Mouse (Mus musculus): ENCODE measurements around the gene Lyrm7.

Gene Lyrm7

DNA sequence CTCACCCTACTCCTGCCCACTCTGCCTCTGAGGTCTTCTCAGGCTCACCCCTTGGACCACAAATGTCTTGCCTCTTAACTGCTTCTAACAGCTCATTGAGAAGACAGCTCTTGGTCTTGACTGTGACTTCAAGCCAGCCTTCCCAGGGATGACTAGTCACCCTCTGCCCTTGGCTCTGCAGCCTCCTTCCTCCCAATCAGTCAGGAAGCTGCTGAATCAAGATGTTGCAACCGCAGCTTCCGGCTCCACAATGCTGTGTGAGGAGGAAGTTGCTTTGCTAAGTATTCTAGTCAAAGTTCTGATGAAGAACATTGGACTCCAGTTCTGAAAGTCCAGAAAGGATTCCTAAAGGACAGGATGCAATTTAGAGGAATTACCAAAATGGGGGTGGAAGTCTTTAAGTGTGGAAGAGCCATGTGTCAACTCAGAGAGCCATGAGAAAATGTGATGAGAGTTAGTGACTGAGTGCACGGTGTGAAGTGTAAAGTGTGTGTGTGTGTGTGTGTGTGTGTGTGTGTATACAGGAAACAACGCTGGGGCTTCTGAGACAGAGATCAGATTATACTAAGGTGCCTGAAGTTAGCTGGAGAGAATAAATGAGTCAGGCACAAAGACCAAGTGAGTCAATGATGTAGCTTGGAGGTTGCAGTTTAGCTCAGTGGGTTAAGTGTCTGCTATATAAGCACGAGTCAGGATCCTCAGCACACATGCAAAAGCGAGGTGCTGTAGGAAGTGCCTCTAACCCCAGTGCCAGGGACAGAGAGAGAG is 58.7 kb downstream of the Lyrm7 start:
- no peak for DNase-seq (ENCODE audit: low spot score)

DNA sequence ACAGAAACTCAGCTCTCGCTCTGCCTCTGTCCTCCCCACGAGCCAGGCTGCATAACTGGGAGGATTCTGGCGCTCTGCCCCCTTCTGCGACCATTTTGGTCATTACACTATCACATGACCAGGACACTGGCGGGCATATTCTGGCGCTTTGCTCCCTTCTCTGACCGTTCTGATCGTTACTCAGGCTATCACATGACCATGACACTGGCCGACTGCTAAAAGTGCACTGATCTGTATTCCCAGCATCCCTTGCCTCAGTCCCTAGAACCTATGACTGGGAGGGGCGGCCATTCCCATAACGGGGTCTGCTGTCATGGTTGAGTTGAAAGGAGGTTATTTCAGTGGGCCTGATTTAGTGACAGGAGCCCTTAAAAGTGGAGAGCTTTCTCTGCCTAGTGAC is 64.2 kb downstream of the Lyrm7 start:
- DNase-seq (ENCODE audit: low spot score) = no peak

DNA sequence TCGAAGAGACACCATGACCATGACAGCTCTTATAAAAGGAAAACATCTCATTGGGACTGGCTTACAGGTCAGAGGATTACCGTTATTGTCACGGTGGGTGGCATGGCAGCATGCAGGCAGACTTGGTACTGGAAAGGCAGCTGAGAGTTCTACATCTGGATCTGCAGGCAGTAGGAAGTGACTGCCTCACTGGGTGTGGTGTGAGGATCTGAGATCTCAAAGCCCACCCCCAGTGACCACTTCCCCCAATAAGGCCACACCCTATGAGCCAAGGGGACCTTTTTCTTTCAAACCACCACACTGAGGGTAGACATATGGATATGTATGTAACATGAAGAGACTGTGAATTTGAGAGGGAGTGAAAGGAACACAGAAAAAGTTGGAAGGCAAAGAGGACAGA is 66.0 kb downstream of the Lyrm7 start:
- no peak for DNase-seq (ENCODE audit: low spot score)

DNA sequence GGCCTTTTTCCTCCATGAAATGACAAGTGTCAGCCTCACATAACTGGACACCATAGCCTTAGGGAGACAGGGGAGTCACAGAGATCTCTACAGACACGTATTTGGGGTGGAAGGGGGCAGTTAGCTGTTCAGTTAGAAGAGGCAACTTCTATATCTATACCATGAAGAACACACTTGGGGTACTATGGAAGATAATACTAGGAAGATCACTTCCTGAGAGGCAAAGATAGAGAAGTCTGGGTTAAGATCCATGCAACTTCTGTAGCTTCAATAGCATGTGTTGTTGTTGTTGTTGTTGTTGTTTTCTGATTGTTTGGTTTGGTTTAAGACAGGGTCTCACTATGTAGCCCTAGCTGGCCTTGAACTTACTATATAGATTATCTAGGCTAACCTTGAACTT is 67.5 kb downstream of the Lyrm7 start:
- DNase-seq (ENCODE audit: low spot score) = no peak

DNA sequence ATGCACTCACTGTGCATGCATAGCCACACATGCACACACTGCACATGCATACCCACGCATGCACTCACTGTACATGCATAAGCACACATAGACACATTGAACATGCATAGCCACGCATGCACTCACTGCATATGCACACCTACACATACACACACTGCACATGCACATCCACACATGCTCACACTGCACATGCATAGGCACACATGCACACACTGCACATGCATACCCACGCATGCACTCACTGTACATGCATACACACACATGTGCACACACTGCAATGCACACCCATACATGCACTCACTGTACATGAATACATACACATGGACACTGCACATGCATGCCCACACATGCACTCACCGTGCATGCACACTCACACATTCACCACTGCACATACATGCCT is 69.3 kb downstream of the Lyrm7 start:
- no peak for DNase-seq (ENCODE audit: low spot score)

DNA sequence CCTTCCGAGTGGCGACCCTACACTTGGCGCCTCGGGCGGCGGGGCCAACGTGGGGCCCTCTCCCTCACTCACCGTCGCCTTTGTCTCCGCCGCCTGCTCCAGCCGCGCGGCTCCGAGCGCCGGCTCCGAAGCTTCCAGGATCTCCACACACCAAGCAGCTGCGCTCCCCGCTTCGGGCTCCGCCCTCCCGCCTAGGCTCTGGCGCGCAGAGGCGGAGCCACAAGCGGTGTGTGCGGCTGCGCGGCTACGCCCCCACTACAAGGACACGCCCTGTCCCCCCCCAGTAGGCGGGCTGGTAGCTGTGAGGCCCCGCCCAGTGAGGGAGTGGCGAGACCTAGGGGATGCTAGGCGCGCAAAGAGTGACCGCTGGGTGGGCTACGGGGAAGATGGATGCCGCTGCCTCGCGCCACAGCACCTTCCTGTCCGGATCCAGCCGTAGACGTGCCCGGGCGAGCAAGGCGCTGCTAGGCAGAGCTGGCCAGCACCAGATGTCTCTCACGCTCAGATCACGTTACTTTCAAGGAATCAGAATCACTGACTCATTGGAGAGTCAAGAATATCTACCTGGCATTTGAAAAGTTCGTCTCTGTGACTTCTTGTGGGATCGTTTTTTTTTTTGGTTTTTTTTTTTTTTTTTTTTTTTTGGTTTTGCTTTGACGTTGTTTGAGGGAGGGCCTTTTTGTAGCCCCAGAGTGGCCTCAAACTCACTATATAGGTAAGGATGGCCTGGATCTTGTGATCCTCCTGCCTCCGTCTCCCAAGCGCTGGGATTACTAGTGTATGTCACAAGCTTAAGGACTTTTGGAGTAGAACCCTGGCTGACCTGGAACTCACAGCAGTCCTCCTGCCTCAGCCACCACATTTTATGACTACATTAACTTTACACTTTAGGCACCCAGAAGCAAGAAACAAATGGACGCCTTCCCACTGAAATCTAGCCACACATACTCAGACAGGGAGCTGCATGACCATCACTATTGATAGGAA is 72.9 kb downstream of the Lyrm7 start, which contains the start of gene Cdc42se2:
Gene Cdc42se2 (minus strand): TSS at position 188 of the 987 bp plus-strand sequence.
- peak; percentile 95 for DNase-seq (ENCODE audit: low spot score)

DNA sequence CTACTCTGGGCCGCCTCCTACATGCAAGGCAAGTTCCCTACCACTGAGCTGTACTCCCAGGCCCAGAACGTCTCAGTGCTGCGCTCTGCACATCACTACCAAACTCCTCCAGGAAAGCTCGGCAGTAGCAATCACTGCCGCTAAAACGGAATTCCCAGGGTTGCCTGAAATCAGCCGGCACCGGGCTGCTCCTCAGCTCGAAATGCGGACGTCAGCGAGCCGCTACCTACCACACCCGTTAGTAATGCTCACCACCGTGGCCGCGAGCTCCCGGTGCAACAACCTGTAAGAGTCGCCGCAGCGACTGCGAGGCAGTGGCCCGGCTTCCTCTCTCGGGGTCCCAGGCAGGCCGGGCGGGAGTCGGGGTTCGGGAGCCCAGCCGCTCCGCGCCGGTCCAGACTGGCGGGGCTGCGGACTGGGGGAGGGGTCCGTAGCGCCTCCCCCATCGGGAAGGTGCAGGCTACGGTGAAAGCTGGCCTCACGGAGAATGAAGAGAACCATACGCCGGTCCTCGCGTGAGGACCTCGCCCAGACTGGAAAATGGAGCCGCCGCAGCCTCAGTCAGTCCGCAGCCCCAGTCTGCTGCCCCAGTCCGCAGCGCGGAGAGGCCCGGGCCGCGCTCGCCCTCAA is 73.7 kb downstream of the Lyrm7 start:
- DNase-seq (ENCODE audit: low spot score) = no peak

DNA sequence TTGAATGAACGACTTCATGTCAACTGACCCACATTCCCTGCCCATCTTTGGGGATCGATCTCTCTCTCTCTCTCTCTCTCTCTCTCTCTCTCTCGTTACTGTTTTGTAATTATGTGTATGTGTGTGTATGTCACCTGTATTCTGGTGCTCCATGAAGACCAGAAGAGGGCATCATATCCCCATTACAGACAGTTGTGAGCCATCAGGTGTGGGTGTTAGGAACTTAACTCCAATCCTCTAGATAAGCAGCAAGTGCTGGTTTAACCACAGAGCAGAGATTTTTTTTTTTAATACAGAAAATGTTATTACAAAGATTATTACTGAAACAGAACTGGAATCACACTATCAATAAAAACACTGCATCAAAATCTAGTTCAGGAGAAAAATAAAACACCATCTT is 75.2 kb downstream of the Lyrm7 start:
- DNase-seq (ENCODE audit: low spot score) = no peak

DNA sequence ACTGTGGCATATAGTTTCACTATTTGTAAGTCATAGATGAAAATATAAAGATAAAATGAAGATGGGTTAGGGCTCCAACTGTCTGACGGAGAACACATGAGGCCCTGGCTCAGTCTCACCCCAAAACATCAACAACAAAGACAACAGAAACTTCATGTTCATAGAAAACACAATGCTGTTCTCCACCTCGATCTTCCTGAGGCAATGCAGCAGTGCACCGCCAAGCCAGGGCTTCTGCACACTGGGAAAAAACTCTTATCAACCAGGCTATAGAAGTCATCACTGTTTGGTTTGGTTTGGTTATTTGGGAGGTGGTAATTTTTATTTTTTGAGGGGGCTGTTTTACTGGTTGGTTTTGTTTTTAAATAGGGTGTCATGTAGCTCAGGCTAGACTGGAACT is 76.3 kb downstream of the Lyrm7 start:
- DNase-seq (ENCODE audit: low spot score) = no peak

DNA sequence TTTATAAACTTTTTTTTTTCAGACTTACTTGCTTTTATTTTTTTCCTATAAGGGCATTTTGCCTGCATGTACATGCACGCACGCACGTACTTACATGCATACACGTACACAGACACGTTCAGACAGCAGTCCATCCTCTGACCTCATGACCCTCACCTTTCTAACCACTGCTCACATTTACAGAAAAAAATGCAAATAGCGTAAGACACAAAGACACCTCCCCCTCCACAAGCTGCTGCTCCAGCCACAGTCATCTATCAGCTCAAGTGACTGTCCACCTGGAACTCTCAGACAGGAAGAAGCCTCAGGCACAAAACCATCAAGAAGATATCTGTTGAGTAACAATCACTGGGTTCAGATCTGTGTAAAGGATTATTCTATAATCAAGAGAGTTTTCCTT is 78.5 kb downstream of the Lyrm7 start:
- DNase-seq (ENCODE audit: low spot score) = no peak

DNA sequence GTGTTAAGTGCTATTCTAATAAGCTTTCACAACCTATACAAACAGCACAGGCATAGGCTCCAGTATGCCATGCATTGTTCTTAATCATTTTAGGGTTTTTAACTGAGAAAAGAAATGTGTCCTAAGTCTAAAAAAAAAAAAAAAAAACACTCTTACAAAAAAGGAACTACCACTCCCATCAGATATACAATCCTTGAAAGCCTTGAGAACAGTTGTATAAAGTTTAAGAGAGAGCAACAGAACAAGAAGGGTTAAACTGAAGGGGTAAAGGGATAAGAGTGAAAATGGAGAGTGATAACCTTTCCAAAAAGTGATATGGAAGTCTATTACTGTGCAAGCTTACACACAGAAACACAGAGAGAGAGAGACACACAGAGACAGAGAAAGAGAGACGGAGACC is 80.8 kb downstream of the Lyrm7 start:
- no peak for DNase-seq (ENCODE audit: low spot score)

DNA sequence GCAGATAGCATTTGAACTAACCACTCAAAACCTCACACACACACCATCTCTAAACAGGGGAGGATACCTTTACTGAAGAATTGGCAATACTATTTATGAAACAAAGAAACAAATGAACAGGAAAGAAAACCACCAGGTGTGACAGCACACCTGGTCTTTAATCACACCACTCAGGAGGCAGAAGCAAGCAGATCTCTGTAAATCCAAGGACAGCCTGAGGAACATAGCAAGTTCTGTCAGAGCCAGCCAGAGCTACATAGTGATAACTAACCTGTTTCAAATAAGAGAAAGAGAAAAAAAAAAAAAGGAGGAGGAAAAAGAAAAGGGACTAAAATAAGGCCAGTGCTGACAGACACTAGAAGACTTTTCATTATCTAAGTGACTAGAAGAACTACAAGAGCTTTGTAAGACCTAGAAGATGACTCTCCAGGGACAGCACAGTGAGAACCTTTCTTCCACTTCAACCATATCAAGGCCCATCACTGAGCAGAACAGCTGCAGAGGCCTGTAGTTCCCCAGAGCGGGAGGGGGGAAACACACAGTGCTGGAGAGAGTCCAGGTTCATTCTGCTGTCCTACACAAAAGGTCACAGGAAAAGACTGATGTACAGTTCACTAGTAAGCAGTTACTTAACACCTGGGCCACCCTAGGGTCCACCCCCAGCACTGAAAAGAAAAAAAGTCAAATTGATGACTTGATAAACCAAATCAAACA is 82.4 kb downstream of the Lyrm7 start:
- DNase-seq (ENCODE audit: low spot score) = no peak

DNA sequence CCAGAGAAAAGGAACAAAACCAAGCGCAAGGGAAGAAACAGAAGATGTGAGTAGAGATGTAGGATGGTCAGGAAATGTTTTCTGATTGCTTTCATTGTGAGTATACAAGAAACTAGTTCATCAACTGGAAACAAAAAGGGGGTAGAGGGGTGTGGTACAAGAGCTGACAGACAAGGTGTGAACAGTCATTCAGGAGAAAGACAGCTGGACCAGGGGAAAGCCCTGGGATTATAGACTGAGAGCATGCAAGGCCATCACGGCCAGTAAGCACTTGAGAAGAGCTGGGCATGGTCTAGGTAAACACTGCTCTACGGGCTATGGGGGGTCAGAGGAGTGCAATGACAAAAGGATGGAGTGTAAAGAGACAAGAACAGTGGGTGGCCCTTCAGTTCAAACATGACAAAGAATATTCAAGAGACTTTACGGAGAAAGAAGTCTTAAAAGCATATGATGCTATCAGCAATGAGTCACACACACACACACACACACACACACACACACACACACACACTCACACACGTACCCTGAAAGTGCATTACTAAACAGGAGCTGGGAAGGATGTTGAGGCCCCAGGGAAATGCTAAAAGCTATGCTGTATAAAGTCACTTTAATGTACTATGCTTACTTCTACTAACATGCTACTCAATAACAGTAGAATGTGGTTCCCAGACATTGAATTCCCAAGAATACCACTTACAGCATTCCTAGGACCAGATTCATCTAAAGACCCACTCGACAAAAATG is 83.2 kb downstream of the Lyrm7 start:
- DNase-seq (ENCODE audit: low spot score) = no peak
